Mouse (Mus musculus): Measurements from ENCODE around the gene Crot. TPM values are rescaled to one million over a fixed set of nuclear protein-coding genes. Genes with fewer than 3 reads are reported as not detected.

The Crot gene
- total and polyA plus RNA-seq, 3 experiments = 13.4 to 18.2 (median 13.5) TPM

DNA sequence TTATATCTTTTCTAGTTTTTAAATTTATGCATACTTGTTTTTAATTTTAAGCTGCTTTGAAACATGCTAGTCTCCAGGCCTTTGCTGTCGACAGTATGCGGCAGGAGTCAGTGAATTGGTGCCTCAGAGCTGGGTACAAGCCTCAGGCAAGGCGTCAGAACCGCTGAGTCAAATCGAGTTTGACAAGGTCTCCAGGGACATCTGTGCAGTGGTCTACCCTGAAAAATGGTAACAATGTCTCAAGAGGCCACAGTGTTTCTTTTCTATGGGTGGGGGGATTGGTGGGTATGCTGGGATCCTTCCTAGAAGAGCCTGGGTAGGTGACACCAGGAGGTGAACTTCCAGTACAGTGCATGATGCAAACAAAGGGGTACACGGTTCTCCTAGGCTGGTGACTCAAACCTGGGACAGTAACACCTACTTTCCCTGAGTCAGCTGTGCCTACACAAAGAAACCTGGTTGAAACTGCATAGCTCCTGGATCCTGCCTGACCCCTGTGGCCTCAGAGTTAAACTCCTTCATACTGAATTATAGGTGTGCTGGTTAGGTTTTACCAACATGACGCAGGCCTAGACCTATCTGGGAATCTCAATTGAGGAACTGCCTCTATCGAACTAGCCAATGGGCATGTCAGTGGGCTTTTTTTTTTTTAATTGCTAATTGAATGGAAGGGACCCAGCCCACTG, 46.6 kb upstream of the Crot start:
- TF ChIP-seq MEF2A (IDR thresholded peaks at IDR 0.05; ENCODE audit: borderline replicate concordance, low read depth, low read length) (peak; percentile 49; the same call in 1 of the 2 replicates), NRF1 (IDR thresholded peaks at IDR 0.05; ENCODE audit: low read depth, low read length) (no peak), KAT2A (IDR thresholded peaks at IDR 0.05; ENCODE audit: insufficient replicate concordance, low read length) (no peak), UBTF (IDR thresholded peaks at IDR 0.05; ENCODE audit: low read depth, low read length) (no peak), JUN (IDR thresholded peaks at IDR 0.05; ENCODE audit: insufficient read depth, low read depth, low read length) (peak; percentile 78), MAX (IDR thresholded peaks at IDR 0.05; ENCODE audit: low read length) (no peak), E2F4 (IDR thresholded peaks at IDR 0.05; ENCODE audit: insufficient replicate concordance, low read depth, low read length) (no peak), GABPA (IDR thresholded peaks at IDR 0.05; ENCODE audit: insufficient replicate concordance, low read depth, low read length) (no peak), ZKSCAN1 (IDR thresholded peaks at IDR 0.05; ENCODE audit: borderline replicate concordance, low read depth, low read length) (no peak), MAZ (IDR thresholded peaks at IDR 0.05; ENCODE audit: low read depth, low read length) (no peak), ZNF384 (IDR thresholded peaks at IDR 0.05; ENCODE audit: low read depth, low read length) (peak; percentile 59), SMC3 (IDR thresholded peaks at IDR 0.05; ENCODE audit: low read depth, low read length) (no peak), POLR2AphosphoS2 (IDR thresholded peaks at IDR 0.05; ENCODE audit: low read depth, low read length) (no peak), RCOR1 (conservative IDR thresholded peaks at IDR 0.05; ENCODE audit: low read depth, low read length) (peak; percentile 69; the same call in 1 of the 2 replicates), IRF4 (IDR thresholded peaks at IDR 0.05; ENCODE audit: low read depth, low read length) (peak; percentile 97), ZC3H11A (IDR thresholded peaks at IDR 0.05; ENCODE audit: low read depth, low read length) (no peak), CTCF (conservative IDR thresholded peaks at IDR 0.05 in 1 of 2, IDR thresholded peaks at IDR 0.05 in 1 of 2; ENCODE audit: low read depth in 2 of 2, low read length in 2 of 2) (no peak), NELFE (IDR thresholded peaks at IDR 0.05; ENCODE audit: low read depth, low read length) (no peak), USF1 (IDR thresholded peaks at IDR 0.05; ENCODE audit: low read depth, low read length) (no peak), BHLHE40 (IDR thresholded peaks at IDR 0.05; ENCODE audit: low read depth, low read length) (peak; percentile 50; the same call in 1 of the 2 replicates), USF2 (conservative IDR thresholded peaks at IDR 0.05; ENCODE audit: low read depth, low read length) (no peak), TBP (conservative IDR thresholded peaks at IDR 0.05; ENCODE audit: low read depth, low read length) (no peak), TCF12 (IDR thresholded peaks at IDR 0.05; ENCODE audit: low read depth, low read length) (peak; percentile 51; the same call in 1 of the 2 replicates), RAD21 (IDR thresholded peaks at IDR 0.05; ENCODE audit: low read depth, low read length) (no peak), MAFK (IDR thresholded peaks at IDR 0.05; ENCODE audit: insufficient replicate concordance, low read length) (0 out of 2 replicates have a peak, but pooled peaks have one; percentile 52), ELF1 (IDR thresholded peaks at IDR 0.05; ENCODE audit: low read depth, low read length) (no peak), PAX5 (IDR thresholded peaks at IDR 0.05; ENCODE audit: low read length) (no peak), MYC (IDR thresholded peaks at IDR 0.05; ENCODE audit: low read depth, low read length) (no peak), HCFC1 (IDR thresholded peaks at IDR 0.05; ENCODE audit: low read depth, low read length) (no peak), ETS1 (conservative IDR thresholded peaks at IDR 0.05; ENCODE audit: low read depth, low read length) (peak; percentile 71), POLR2A (IDR thresholded peaks at IDR 0.05; ENCODE audit: low read depth, low read length) (no peak), EP300 (IDR thresholded peaks at IDR 0.05; ENCODE audit: low read length) (peak; percentile 90), CHD2 (IDR thresholded peaks at IDR 0.05; ENCODE audit: low read length) (no peak; the same call in 1 of the 2 replicates), JUND (conservative IDR thresholded peaks at IDR 0.05; ENCODE audit: low read depth, low read length) (peak; percentile 91), SIN3A (IDR thresholded peaks at IDR 0.05; ENCODE audit: low read length) (no peak), ZMIZ1 (IDR thresholded peaks at IDR 0.05; ENCODE audit: low read depth, low read length) (no peak), MXI1 (IDR thresholded peaks at IDR 0.05; ENCODE audit: low read depth, low read length) (no peak), CHD1 (IDR thresholded peaks at IDR 0.05; ENCODE audit: low read depth, low read length) (no peak)
- dilution Hi-C loops (cut with MboI; ENCODE audit: extremely low pct_ligation_motif_present, extremely low pct_unique_long_range_greater_than_20kb, low sequenced_read_pairs) = no loop called here

More for the DNA sequence above, 46.6 kb upstream of the Crot start:
- peak overlapping the region; percentile 17; the same call in 1 of the 2 replicates for H3K27ac ChIP-seq (ENCODE audit: insufficient read depth, low read depth)
- no peak overlapping the region for H3K9ac ChIP-seq (ENCODE audit: insufficient read depth, low read depth)
- peak overlapping the region; percentile 23 for H3K4me2 ChIP-seq (ENCODE audit: insufficient read depth, low read depth, poor library complexity, severe bottlenecking)
- H3K79me2 ChIP-seq (replicated peaks; ENCODE audit: control insufficient read depth, extremely low read depth, insufficient read depth, poor library complexity, severe bottlenecking) = no peaks in the 10 kb centered on the region
- H3K9me3 ChIP-seq (replicated peaks; ENCODE audit: low read length) = peaks cover 4% of the 10 kb centered on the region
- no peak overlapping the region for H3K4me3 ChIP-seq (replicated peaks in 1 of 3; ENCODE audit: low read depth in 2 of 3, low read length in 2 of 3, poor library complexity in 1 of 3)
- in situ Hi-C loops (cut with MboI; ENCODE audit: low pct_ligation_motif_present, low pct_unique_long_range_greater_than_20kb, low sequenced_read_pairs) = loop anchor here (10.0 kb wide), 1 partner anchor 99 kb away; no protein-coding TSS in a partner anchor
- H3K4me1 ChIP-seq (ENCODE audit: control insufficient read depth in 1 of 2, insufficient read depth in 2 of 2) = peaks cover 20 to 44% of the 10 kb centered on the region in 2 experiments
- no peaks in the 10 kb centered on the region for H3K36me3 ChIP-seq (replicated peaks in 1 of 2; ENCODE audit: control insufficient read depth in 1 of 2, insufficient read depth in 1 of 2, low read length in 1 of 2)
- H3K27me3 ChIP-seq (replicated peaks) = no peaks in the 10 kb centered on the region
- peak; percentile 86 for DNase-seq (ENCODE audit: extremely low read depth)
